Mouse (Mus musculus) right cerebral cortex, postnatal 36 days (tissue): Measurements from ENCODE around the gene Mras.

ENCODE experiments used
- DNase-seq, 2 experiments: peaks; one replicate each; pipeline ENCODE4 v3.0.0; 2022; ENCODE audit warnings: low spot score in 2 of 2, mixed read lengths in 1 of 2

Mras gene

GRCm38 (mm10) chr9:99416809-99417208 lies 20.4 kb downstream of the Mras start:
- DNase-seq = no peak

- DNase-seq = no peak
These were observed 25.4 kb downstream of the Mras start for GRCm38 (mm10) chr9:99411785-99412184.

GRCm38 (mm10) chr9:99411093-99411492 lies 26.1 kb downstream of the Mras start:
- DNase-seq = no peak

GRCm38 (mm10) chr9:99409280-99409679 lies 27.9 kb downstream of the Mras start:
- DNase-seq = no peak

- no peak for DNase-seq
These were observed 35.8 kb downstream of the Mras start for GRCm38 (mm10) chr9:99401288-99401974.

GRCm38 (mm10) chr9:99400781-99401180 lies 36.4 kb downstream of the Mras start:
- DNase-seq = no peak

- DNase-seq = no peak
These were observed 39.9 kb downstream of the Mras start for GRCm38 (mm10) chr9:99397056-99397815.

GRCm38 (mm10) chr9:99394366-99394765 lies 42.8 kb downstream of the Mras start:
- DNase-seq = no peak

GRCm38 (mm10) chr9:99393146-99393545 lies 44.0 kb downstream of the Mras start:
- no peak for DNase-seq

GRCm38 (mm10) chr9:99391557-99391956 lies 45.6 kb downstream of the Mras start:
- no peak for DNase-seq

GRCm38 (mm10) chr9:99390716-99391115 lies 46.5 kb downstream of the Mras start:
- no peak for DNase-seq

GRCm38 (mm10) chr9:99390201-99390600 lies 47.0 kb downstream of the Mras start:
- DNase-seq = no peak

GRCm38 (mm10) chr9:99389506-99389905 lies 47.7 kb downstream of the Mras start:
- no peak for DNase-seq

GRCm38 (mm10) chr9:99388856-99389255 lies 48.3 kb downstream of the Mras start:
- DNase-seq = no peak

- DNase-seq = no peak
These were observed 49.1 kb downstream of the Mras start for GRCm38 (mm10) chr9:99388078-99388477.

GRCm38 (mm10) chr9:99382556-99382955 lies 54.6 kb downstream of the Mras start:
- no peak for DNase-seq

GRCm38 (mm10) chr9:99379194-99379593 lies 58.0 kb downstream of the Mras start:
- no peak for DNase-seq

- DNase-seq = no peak
These were observed 60.4 kb downstream of the Mras start for GRCm38 (mm10) chr9:99376591-99377418.

GRCm38 (mm10) chr9:99368431-99368830 lies 68.8 kb downstream of the Mras start:
- no peak for DNase-seq

GRCm38 (mm10) chr9:99365906-99366305 lies 71.3 kb downstream of the Mras start:
- no peak for DNase-seq

GRCm38 (mm10) chr9:99363076-99363475 lies 74.1 kb downstream of the Mras start:
- DNase-seq = no peak

GRCm38 (mm10) chr9:99361946-99362345 lies 75.2 kb downstream of the Mras start:
- DNase-seq = no peak
